Mouse (Mus musculus) spleen, adult 2 months (tissue): ENCODE measurements around the gene Tspan10. TPM values are rescaled to one million over a fixed set of nuclear protein-coding genes. Genes with fewer than 3 reads are reported as not detected.

ENCODE experiments used
- DNase-seq, 2 experiments: peaks; one replicate each; pipeline versions ENCODE4 v3.0.0 to v3.0.0-alpha.2; 2012 to 2021; ENCODE audit warnings: low spot score in 2 of 2, low read depth in 1 of 2
- H3K27ac ChIP-seq: fragments of 200-500 bp; 2 replicates; pipeline ENCODE4 v1.5.1; 2012; ENCODE audit warnings: low read length, inconsistent platforms; ENCODE audit not compliant: insufficient read depth
- H3K27me3 ChIP-seq: fragments of 200-500 bp; 2 replicates; pipeline ENCODE4 v1.6.1; 2012; ENCODE audit warnings: mild to moderate bottlenecking, moderate library complexity, low read length, inconsistent platforms; ENCODE audit not compliant: control insufficient read depth, insufficient read depth
- H3K36me3 ChIP-seq: fragments of 200-500 bp; 2 replicates; pipeline ENCODE4 v1.6.1; 2012; ENCODE audit warnings: mild to moderate bottlenecking, low read length, inconsistent platforms; ENCODE audit not compliant: control insufficient read depth, insufficient read depth
- H3K4me1 ChIP-seq: fragments of 200-500 bp; 2 replicates; pipeline ENCODE4 v1.6.1; 2011; ENCODE audit warnings: inconsistent platforms; ENCODE audit not compliant: control insufficient read depth, insufficient read depth, insufficient read length
- H3K4me3 ChIP-seq: fragments of 200-500 bp; 2 replicates; pipeline ENCODE4 v1.5.1; 2011; ENCODE audit warnings: mild to moderate bottlenecking, inconsistent platforms; ENCODE audit not compliant: insufficient read depth, insufficient read length; ENCODE audit errors: extremely low read depth
- CTCF ChIP-seq: fragments of 200-500 bp; IDR thresholded peaks from 2 replicates; pipeline ENCODE4 v1.5.1; 2011; ENCODE audit warnings: mild to moderate bottlenecking, inconsistent platforms; ENCODE audit not compliant: insufficient read depth, insufficient read length, insufficient replicate concordance; ENCODE audit errors: extremely low read depth
- POLR2A ChIP-seq: fragments of 200-500 bp; IDR thresholded peaks from 2 replicates; pipeline ENCODE4 v1.6.1; 2011; ENCODE audit warnings: low read depth, low read length, inconsistent platforms
- WGBS: fragments of 180-500 bp; shearing (Covaris S2); methylation state at CpG from one replicate; pipeline ENCODE4 v1.1.7; 2018; 5-methylcytosine and 5-hydroxymethylcytosine counted together
- polyA plus RNA-seq: library from polyadenylated mRNA; depleted of rRNA; stranded (reverse); fragments of >200 nt; gene quantifications from 2 replicates; pipeline ENCODE4 v1.2.3, GENCODE M21; 2012; rRNA removed

Gene Tspan10
- polyA plus RNA-seq, 1 experiment: 9.1 TPM

- H3K4me1 ChIP-seq: peaks cover 10% of the 10 kb centered on the region; the same call in 1 of the 2 replicates
- peak overlapping the region; percentile 10; the same call in 1 of the 2 replicates for H3K27ac ChIP-seq
- peaks cover 13% of the 10 kb centered on the region; the same call in 1 of the 2 replicates for H3K36me3 ChIP-seq
- peak overlapping the region; percentile 73 for H3K4me3 ChIP-seq
- peak in 1 of 2 experiments; percentile 36 for DNase-seq
- under 1% methylated on average over 48 of the region's 48 CpGs for WGBS
- H3K27me3 ChIP-seq: no peaks in the 10 kb centered on the region
- TF ChIP-seq POLR2A (no peak), CTCF (no peak)
Measured at GRCm38 (mm10) chr11:120492024-120492877, 49.8 kb downstream of the Tspan10 start.

DNA sequence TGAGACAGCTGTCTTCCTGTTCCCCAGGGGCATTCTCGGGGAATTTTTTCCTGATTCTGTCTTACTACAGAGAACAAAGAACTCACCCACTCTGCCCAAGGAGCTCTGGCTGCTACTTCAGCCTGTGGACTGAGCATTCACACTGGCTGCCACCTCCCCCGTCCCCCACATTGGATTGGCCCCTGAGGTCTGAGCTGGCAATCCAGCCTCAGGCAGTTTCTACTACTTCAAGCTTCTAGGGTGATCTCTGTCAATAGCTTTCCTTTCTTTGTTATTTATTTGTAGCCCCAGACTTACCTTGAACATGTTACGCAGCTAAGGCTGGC, 50.4 kb downstream of the Tspan10 start:
- H3K27me3 ChIP-seq: no peaks in the 10 kb centered on the region
- H3K27ac ChIP-seq: no peak overlapping the region
- 43% methylated on average over 3 of the region's 3 CpGs for WGBS
- DNase-seq: no peak
- H3K4me3 ChIP-seq: no peak overlapping the region
- no peak for TF ChIP-seq CTCF
- TF ChIP-seq POLR2A: no peak
- H3K4me1 ChIP-seq: peaks cover 10% of the 10 kb centered on the region; the same call in 1 of the 2 replicates
- peaks cover 10% of the 10 kb centered on the region; the same call in 1 of the 2 replicates for H3K36me3 ChIP-seq

DNA sequence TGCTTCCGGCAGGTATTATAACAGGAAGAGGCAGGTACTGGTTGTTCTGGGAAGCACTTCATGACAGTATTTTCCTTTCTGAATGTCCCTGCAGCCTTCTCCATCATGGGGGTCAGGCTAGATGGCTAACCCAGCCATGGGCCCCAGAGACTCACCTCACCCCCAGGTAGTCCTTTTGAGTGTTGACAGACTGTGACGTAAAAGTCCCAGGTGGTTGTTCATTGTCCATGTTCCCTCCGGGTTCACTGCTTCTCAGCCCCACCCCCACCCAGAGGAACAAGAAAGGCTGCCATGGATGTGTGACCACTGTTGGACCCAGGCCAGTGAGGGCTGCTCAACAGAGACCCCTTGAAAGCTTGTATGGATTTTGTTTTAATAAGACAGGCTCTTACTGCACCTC, 50.9 kb downstream of the Tspan10 start:
- Histone ChIP-seq H3K4me1 (peaks cover 10% of the 10 kb centered on the region; the same call in 1 of the 2 replicates), H3K36me3 (0 out of 2 replicates have a peak, but pooled peaks cover 7% of the 10 kb centered on the region), H3K27ac (no peak overlapping the region), H3K4me3 (no peak overlapping the region), H3K27me3 (no peaks in the 10 kb centered on the region)
- DNase-seq: no peak
- WGBS: 87% methylated on average over 3 of the region's 3 CpGs
- TF ChIP-seq POLR2A (no peak), CTCF (no peak)

GRCm38 (mm10) chr11:120493911-120494310, 51.5 kb downstream of the Tspan10 start:
- Histone ChIP-seq H3K4me3 (no peak overlapping the region), H3K36me3 (0 out of 2 replicates have a peak, but pooled peaks cover 4% of the 10 kb centered on the region), H3K27ac (no peak overlapping the region), H3K4me1 (peaks cover 10% of the 10 kb centered on the region; the same call in 1 of the 2 replicates), H3K27me3 (no peaks in the 10 kb centered on the region)
- WGBS: 94% methylated on average over 3 of the region's 3 CpGs
- TF ChIP-seq CTCF (no peak), POLR2A (no peak)
- no peak for DNase-seq

Other genes with a start within 250 kb of the Tspan10 start
- gene Bahcc1, start 209.7 kb upstream of the Tspan10 start, polyA plus RNA-seq: 3.6 and 4.0 TPM in 2 replicates
- gene Actg1, start 94.1 kb upstream of the Tspan10 start, polyA plus RNA-seq: 951 and 978 TPM in 2 replicates
- gene Fscn2, start 81.1 kb upstream of the Tspan10 start, polyA plus RNA-seq: 0.08 TPM in 1 of 2 replicates, not detected in the other
- gene Faap100, start 63.9 kb upstream of the Tspan10 start, polyA plus RNA-seq: 36.5 and 53.8 TPM in 2 replicates
- 25.3 and 31.0 TPM in 2 replicates for gene Nploc4, start 4.9 kb upstream of the Tspan10 start, polyA plus RNA-seq
- 0.14 and 0.35 TPM in 2 replicates for gene Pde6g, start 10.9 kb downstream of the Tspan10 start, polyA plus RNA-seq
- gene Oxld1, start 15.4 kb downstream of the Tspan10 start, polyA plus RNA-seq: 9.1 and 11.0 TPM in 2 replicates
- gene Ccdc137, start 15.5 kb downstream of the Tspan10 start, polyA plus RNA-seq: 11.2 TPM in 2 replicates
- gene Arl16, start 25.0 kb downstream of the Tspan10 start, polyA plus RNA-seq: 13.2 and 14.4 TPM in 2 replicates
- 55.1 and 55.7 TPM in 2 replicates for gene Mrpl12, start 42.0 kb downstream of the Tspan10 start, polyA plus RNA-seq
- gene Slc25a10, start 49.2 kb downstream of the Tspan10 start, polyA plus RNA-seq: 36.5 and 48.1 TPM in 2 replicates
- gene Gcgr, start 88.1 kb downstream of the Tspan10 start, polyA plus RNA-seq: 0.30 and 0.36 TPM in 2 replicates
- 79.9 and 99.4 TPM in 2 replicates for gene Mcrip1, start 107.1 kb downstream of the Tspan10 start, polyA plus RNA-seq
- not detected in 2 replicates for gene Ppp1r27, start 108.5 kb downstream of the Tspan10 start, polyA plus RNA-seq
- gene P4hb, start 130.6 kb downstream of the Tspan10 start, polyA plus RNA-seq: 76.8 and 79.2 TPM in 2 replicates
- 620 and 856 TPM in 2 replicates for gene Arhgdia, start 139.0 kb downstream of the Tspan10 start, polyA plus RNA-seq
- gene Alyref, start 155.7 kb downstream of the Tspan10 start, polyA plus RNA-seq: 22.1 and 27.2 TPM in 2 replicates
- gene Anapc11, start 155.8 kb downstream of the Tspan10 start, polyA plus RNA-seq: 80.1 and 101 TPM in 2 replicates
- 4.4 and 5.5 TPM in 2 replicates for gene Npb, start 165.8 kb downstream of the Tspan10 start, polyA plus RNA-seq
- 139 and 165 TPM in 2 replicates for gene Pcyt2, start 175.3 kb downstream of the Tspan10 start, polyA plus RNA-seq
- 119 and 139 TPM in 2 replicates for gene Sirt7, start 182.6 kb downstream of the Tspan10 start, polyA plus RNA-seq
- gene Mafg, start 191.0 kb downstream of the Tspan10 start, polyA plus RNA-seq: 29.9 and 31.3 TPM in 2 replicates
- 7.5 and 8.7 TPM in 2 replicates for gene Pycr1, start 201.1 kb downstream of the Tspan10 start, polyA plus RNA-seq
- 0.83 and 1.5 TPM in 2 replicates for gene Myadml2, start 205.5 kb downstream of the Tspan10 start, polyA plus RNA-seq
- 0.08 and 0.38 TPM in 2 replicates for gene Notum, start 218.5 kb downstream of the Tspan10 start, polyA plus RNA-seq
- gene Aspscr1, start 230.3 kb downstream of the Tspan10 start, polyA plus RNA-seq: 84.5 and 89.1 TPM in 2 replicates